Mouse (Mus musculus): Measurements from ENCODE around the gene Fap. TPM values are rescaled to one million over a fixed set of nuclear protein-coding genes. Genes with fewer than 3 reads are reported as not detected.

The Fap gene
- total and polyA plus RNA-seq, 2 experiments from 2014 or later: 1.7 to 2.3 TPM

- 77% methylated on average over 1 of the region's 1 CpGs for WGBS
- H3K4me3 ChIP-seq (ENCODE audit: low read depth, low read length): no peak overlapping the region
- DNase-seq (ENCODE audit: low spot score) (no peak), ATAC-seq (ENCODE audit: insufficient read depth, low read depth) (no peak)
- H3K27ac ChIP-seq (ENCODE audit: low read depth): no peak overlapping the region
- H3K9me3 ChIP-seq (replicated peaks; ENCODE audit: control insufficient read depth, low read length): no peaks in the 10 kb centered on the region
- H3K4me1 ChIP-seq (ENCODE audit: control insufficient read depth, insufficient read depth): no peaks in the 10 kb centered on the region
- H3K4me2 ChIP-seq (ENCODE audit: low read depth, low read length): no peak overlapping the region
- no peaks in the 10 kb centered on the region for H3K27me3 ChIP-seq (ENCODE audit: control insufficient read depth, insufficient read depth, low read length)
- TF ChIP-seq EP300 (IDR thresholded peaks at IDR 0.05; ENCODE audit: low read depth) (no peak), CTCF (IDR thresholded peaks at IDR 0.05; ENCODE audit: low read depth) (no peak)
- no peaks in the 10 kb centered on the region for H3K36me3 ChIP-seq (replicated peaks; ENCODE audit: control insufficient read depth, insufficient read depth, low read length)
- no peak overlapping the region for H3K9ac ChIP-seq (replicated peaks; ENCODE audit: low read depth, low read length)
Measured at GRCm38 (mm10) chr2:62531065-62531464, 42.8 kb downstream of the Fap start.

- TF ChIP-seq CTCF (IDR thresholded peaks at IDR 0.05; ENCODE audit: low read depth) (no peak), EP300 (IDR thresholded peaks at IDR 0.05; ENCODE audit: low read depth) (no peak)
- Histone ChIP-seq H3K36me3 (replicated peaks; ENCODE audit: control insufficient read depth, insufficient read depth, low read length) (no peaks in the 10 kb centered on the region), H3K4me2 (ENCODE audit: low read depth, low read length) (no peak overlapping the region), H3K4me1 (ENCODE audit: control insufficient read depth, insufficient read depth) (no peaks in the 10 kb centered on the region), H3K27ac (ENCODE audit: low read depth) (no peak overlapping the region), H3K27me3 (ENCODE audit: control insufficient read depth, insufficient read depth, low read length) (no peaks in the 10 kb centered on the region), H3K9ac (replicated peaks; ENCODE audit: low read depth, low read length) (no peak overlapping the region), H3K4me3 (ENCODE audit: low read depth, low read length) (no peak overlapping the region), H3K9me3 (replicated peaks; ENCODE audit: control insufficient read depth, low read length) (no peaks in the 10 kb centered on the region)
- 90% methylated on average over 9 of the region's 9 CpGs for WGBS
- no peak for DNase-seq (ENCODE audit: low spot score)
- no peak for ATAC-seq (ENCODE audit: insufficient read depth, low read depth)
Measured at GRCm38 (mm10) chr2:62526399-62526798, 47.5 kb downstream of the Fap start.

GRCm38 (mm10) chr2:62517790-62518189 is 56.1 kb downstream of the Fap start:
- Histone ChIP-seq H3K9me3 (replicated peaks; ENCODE audit: control insufficient read depth, low read length) (no peaks in the 10 kb centered on the region), H3K4me1 (ENCODE audit: control insufficient read depth, insufficient read depth) (no peaks in the 10 kb centered on the region), H3K4me2 (ENCODE audit: low read depth, low read length) (no peak overlapping the region), H3K4me3 (ENCODE audit: low read depth, low read length) (no peak overlapping the region), H3K27ac (ENCODE audit: low read depth) (no peak overlapping the region), H3K9ac (replicated peaks; ENCODE audit: low read depth, low read length) (no peak overlapping the region), H3K36me3 (replicated peaks; ENCODE audit: control insufficient read depth, insufficient read depth, low read length) (no peaks in the 10 kb centered on the region), H3K27me3 (ENCODE audit: control insufficient read depth, insufficient read depth, low read length) (no peaks in the 10 kb centered on the region)
- DNase-seq (ENCODE audit: low spot score) (no peak), ATAC-seq (ENCODE audit: insufficient read depth, low read depth) (no peak)
- WGBS: 56% methylated on average over 2 of the region's 2 CpGs
- TF ChIP-seq EP300 (IDR thresholded peaks at IDR 0.05; ENCODE audit: low read depth): no peak
- no peak for TF ChIP-seq CTCF (IDR thresholded peaks at IDR 0.05; ENCODE audit: low read depth)

GRCm38 (mm10) chr2:62514477-62514876 is 59.4 kb downstream of the Fap start:
- H3K4me2 ChIP-seq (ENCODE audit: low read depth, low read length): no peak overlapping the region
- no peaks in the 10 kb centered on the region for H3K4me1 ChIP-seq (ENCODE audit: control insufficient read depth, insufficient read depth)
- ATAC-seq (ENCODE audit: insufficient read depth, low read depth): no peak
- no peak overlapping the region for H3K4me3 ChIP-seq (ENCODE audit: low read depth, low read length)
- no peaks in the 10 kb centered on the region for H3K36me3 ChIP-seq (replicated peaks; ENCODE audit: control insufficient read depth, insufficient read depth, low read length)
- H3K9ac ChIP-seq (replicated peaks; ENCODE audit: low read depth, low read length): no peak overlapping the region
- no peaks in the 10 kb centered on the region for H3K9me3 ChIP-seq (replicated peaks; ENCODE audit: control insufficient read depth, low read length)
- TF ChIP-seq EP300 (IDR thresholded peaks at IDR 0.05; ENCODE audit: low read depth): no peak
- no peak for TF ChIP-seq CTCF (IDR thresholded peaks at IDR 0.05; ENCODE audit: low read depth)
- no peaks in the 10 kb centered on the region for H3K27me3 ChIP-seq (ENCODE audit: control insufficient read depth, insufficient read depth, low read length)
- WGBS: 70% methylated on average over 6 of the region's 6 CpGs
- no peak overlapping the region for H3K27ac ChIP-seq (ENCODE audit: low read depth)
- no peak for DNase-seq (ENCODE audit: low spot score)

GRCm38 (mm10) chr2:62513477-62513876 is 60.4 kb downstream of the Fap start:
- Histone ChIP-seq H3K4me1 (ENCODE audit: control insufficient read depth, insufficient read depth) (no peaks in the 10 kb centered on the region), H3K27me3 (ENCODE audit: control insufficient read depth, insufficient read depth, low read length) (no peaks in the 10 kb centered on the region), H3K9me3 (replicated peaks; ENCODE audit: control insufficient read depth, low read length) (no peaks in the 10 kb centered on the region), H3K4me3 (ENCODE audit: low read depth, low read length) (no peak overlapping the region), H3K36me3 (replicated peaks; ENCODE audit: control insufficient read depth, insufficient read depth, low read length) (no peaks in the 10 kb centered on the region), H3K9ac (replicated peaks; ENCODE audit: low read depth, low read length) (no peak overlapping the region), H3K4me2 (ENCODE audit: low read depth, low read length) (no peak overlapping the region), H3K27ac (ENCODE audit: low read depth) (no peak overlapping the region)
- ATAC-seq (ENCODE audit: insufficient read depth, low read depth) (no peak), DNase-seq (ENCODE audit: low spot score) (no peak)
- no peak for TF ChIP-seq EP300 (IDR thresholded peaks at IDR 0.05; ENCODE audit: low read depth)
- TF ChIP-seq CTCF (IDR thresholded peaks at IDR 0.05; ENCODE audit: low read depth): no peak
- WGBS: 85% methylated on average over 15 of the region's 15 CpGs

- ATAC-seq (ENCODE audit: insufficient read depth, low read depth) (no peak), DNase-seq (ENCODE audit: low spot score) (no peak)
- Histone ChIP-seq H3K9ac (replicated peaks; ENCODE audit: low read depth, low read length) (no peak overlapping the region), H3K4me3 (ENCODE audit: low read depth, low read length) (no peak overlapping the region), H3K36me3 (replicated peaks; ENCODE audit: control insufficient read depth, insufficient read depth, low read length) (no peaks in the 10 kb centered on the region), H3K27me3 (ENCODE audit: control insufficient read depth, insufficient read depth, low read length) (no peaks in the 10 kb centered on the region), H3K4me2 (ENCODE audit: low read depth, low read length) (no peak overlapping the region), H3K4me1 (ENCODE audit: control insufficient read depth, insufficient read depth) (no peaks in the 10 kb centered on the region), H3K27ac (ENCODE audit: low read depth) (no peak overlapping the region), H3K9me3 (replicated peaks; ENCODE audit: control insufficient read depth, low read length) (no peaks in the 10 kb centered on the region)
- WGBS: 86% methylated on average over 5 of the region's 5 CpGs
- TF ChIP-seq EP300 (IDR thresholded peaks at IDR 0.05; ENCODE audit: low read depth) (no peak), CTCF (IDR thresholded peaks at IDR 0.05; ENCODE audit: low read depth) (no peak)
Measured at GRCm38 (mm10) chr2:62507130-62507529, 66.7 kb downstream of the Fap start.

Measured in heart, postnatal 0 days (tissue).